Mouse (Mus musculus): ENCODE results near the gene Fbxw10. TPM values are rescaled to one million over a fixed set of nuclear protein-coding genes. Genes with fewer than 3 reads are reported as not detected.

Fbxw10 gene
- polyA plus RNA-seq, 1 experiment from 2014 or later = 0.60 TPM

GRCm38 (mm10) chr11:62815438-62815837, 31.4 kb upstream of the Fbxw10 start:
- DNase-seq (ENCODE audit: low spot score) (no peak), ATAC-seq (ENCODE audit: low read depth) (no peak)
- Histone ChIP-seq H3K9me3 (ENCODE audit: control insufficient read depth, low read length) (no peaks in the 10 kb centered on the region), H3K4me3 (ENCODE audit: low read depth, low read length) (no peak overlapping the region), H3K4me1 (ENCODE audit: control insufficient read depth, insufficient read depth, low read length) (peaks cover 7% of the 10 kb centered on the region; the same call in 1 of the 2 replicates), H3K36me3 (ENCODE audit: control insufficient read depth, insufficient read depth, low read length) (no peaks in the 10 kb centered on the region), H3K27me3 (replicated peaks; ENCODE audit: control insufficient read depth, insufficient read depth, low read length) (no peaks in the 10 kb centered on the region), H3K4me2 (ENCODE audit: low read depth, low read length) (no peak overlapping the region), H3K27ac (replicated peaks; ENCODE audit: low read depth, low read length) (no peak overlapping the region), H3K9ac (ENCODE audit: low read depth, low read length) (no peak overlapping the region)
- 89% methylated on average over 1 of the region's 1 CpGs for WGBS

- Histone ChIP-seq H3K36me3 (ENCODE audit: control insufficient read depth, insufficient read depth, low read length) (no peaks in the 10 kb centered on the region), H3K27me3 (replicated peaks; ENCODE audit: control insufficient read depth, insufficient read depth, low read length) (no peaks in the 10 kb centered on the region), H3K9me3 (ENCODE audit: control insufficient read depth, low read length) (no peaks in the 10 kb centered on the region), H3K4me1 (ENCODE audit: control insufficient read depth, insufficient read depth, low read length) (peaks cover 14% of the 10 kb centered on the region; the same call in 1 of the 2 replicates), H3K4me2 (ENCODE audit: low read depth, low read length) (no peak overlapping the region), H3K4me3 (ENCODE audit: low read depth, low read length) (no peak overlapping the region), H3K27ac (replicated peaks; ENCODE audit: low read depth, low read length) (no peak overlapping the region), H3K9ac (ENCODE audit: low read depth, low read length) (no peak overlapping the region)
- ATAC-seq (ENCODE audit: low read depth) = no peak
- WGBS = 45% methylated on average over 6 of the region's 6 CpGs
- peak; percentile 39 for DNase-seq (ENCODE audit: low spot score)
Observed at GRCm38 (mm10) chr11:62816591-62816990, 30.3 kb upstream of the Fbxw10 start.

- WGBS = 89% methylated on average over 8 of the region's 8 CpGs
- H3K9me3 ChIP-seq (ENCODE audit: control insufficient read depth, low read length) = no peaks in the 10 kb centered on the region
Observed at GRCm38 (mm10) chr11:62819059-62819686, 27.7 kb upstream of the Fbxw10 start.

GRCm38 (mm10) chr11:62820059-62820541, 26.8 kb upstream of the Fbxw10 start, which contains the start of gene Trim16:
Gene Trim16 (plus strand): TSS chr11:62820231.
- Histone ChIP-seq H3K4me2 (ENCODE audit: low read depth, low read length) (peak within 1 kb of the TSS; percentile 81), H3K36me3 (ENCODE audit: control insufficient read depth, insufficient read depth, low read length) (peaks cover 10% of the 10 kb centered on the region; the same call in 1 of the 2 replicates), H3K27ac (replicated peaks; ENCODE audit: low read depth, low read length) (peak within 1 kb of the TSS; percentile 79), H3K4me3 (ENCODE audit: low read depth, low read length) (peak within 1 kb of the TSS; percentile 56), H3K27me3 (replicated peaks; ENCODE audit: control insufficient read depth, insufficient read depth, low read length) (no peaks in the 10 kb centered on the region), H3K4me1 (ENCODE audit: control insufficient read depth, insufficient read depth, low read length) (peaks cover 28% of the 10 kb centered on the region; the same call in 1 of the 2 replicates), H3K9me3 (ENCODE audit: control insufficient read depth, low read length) (no peaks in the 10 kb centered on the region), H3K9ac (ENCODE audit: low read depth, low read length) (peak within 1 kb of the TSS; percentile 67)
- WGBS = 1% methylated on average over 15 of the region's 15 CpGs
- peak; percentile 92 for ATAC-seq (ENCODE audit: low read depth)
- peak; percentile 94 for DNase-seq (ENCODE audit: low spot score)

More at GRCm38 (mm10) chr11:62819059-62819686, 27.7 kb upstream of the Fbxw10 start:
- Histone ChIP-seq H3K27ac (replicated peaks; ENCODE audit: low read depth, low read length) (peak overlapping the region; percentile 79; the same call in 1 of the 2 replicates), H3K4me1 (ENCODE audit: control insufficient read depth, insufficient read depth, low read length) (peaks cover 28% of the 10 kb centered on the region; the same call in 1 of the 2 replicates), H3K4me2 (ENCODE audit: low read depth, low read length) (0 out of 2 replicates have a peak overlapping the region, but pooled peaks have one; percentile 81), H3K36me3 (ENCODE audit: control insufficient read depth, insufficient read depth, low read length) (0 out of 2 replicates have a peak, but pooled peaks cover 6% of the 10 kb centered on the region), H3K27me3 (replicated peaks; ENCODE audit: control insufficient read depth, insufficient read depth, low read length) (no peaks in the 10 kb centered on the region), H3K9ac (ENCODE audit: low read depth, low read length) (no peak overlapping the region), H3K4me3 (ENCODE audit: low read depth, low read length) (no peak overlapping the region)
- DNase-seq (ENCODE audit: low spot score) (no peak), ATAC-seq (ENCODE audit: low read depth) (no peak)

GRCm38 (mm10) chr11:62820661-62821437, 26.0 kb upstream of the Fbxw10 start:
- Histone ChIP-seq H3K9ac (ENCODE audit: low read depth, low read length) (peak overlapping the region; percentile 67), H3K4me1 (ENCODE audit: control insufficient read depth, insufficient read depth, low read length) (peaks cover 28% of the 10 kb centered on the region; the same call in 1 of the 2 replicates), H3K4me3 (ENCODE audit: low read depth, low read length) (peak overlapping the region; percentile 56), H3K9me3 (ENCODE audit: control insufficient read depth, low read length) (no peaks in the 10 kb centered on the region), H3K27me3 (replicated peaks; ENCODE audit: control insufficient read depth, insufficient read depth, low read length) (no peaks in the 10 kb centered on the region), H3K4me2 (ENCODE audit: low read depth, low read length) (peak overlapping the region; percentile 81), H3K36me3 (ENCODE audit: control insufficient read depth, insufficient read depth, low read length) (peaks cover 12% of the 10 kb centered on the region; the same call in 1 of the 2 replicates), H3K27ac (replicated peaks; ENCODE audit: low read depth, low read length) (peak overlapping the region; percentile 79)
- ATAC-seq (ENCODE audit: low read depth) (peak; percentile 53), DNase-seq (ENCODE audit: low spot score) (peak; percentile 90)
- 6% methylated on average over 16 of the region's 16 CpGs for WGBS

GRCm38 (mm10) chr11:62821893-62822292, 25.0 kb upstream of the Fbxw10 start:
- Histone ChIP-seq H3K27me3 (replicated peaks; ENCODE audit: control insufficient read depth, insufficient read depth, low read length) (no peaks in the 10 kb centered on the region), H3K9me3 (ENCODE audit: control insufficient read depth, low read length) (no peaks in the 10 kb centered on the region), H3K4me2 (ENCODE audit: low read depth, low read length) (peak overlapping the region; percentile 81), H3K4me3 (ENCODE audit: low read depth, low read length) (peak overlapping the region; percentile 56), H3K9ac (ENCODE audit: low read depth, low read length) (0 out of 2 replicates have a peak overlapping the region, but pooled peaks have one; percentile 15), H3K27ac (replicated peaks; ENCODE audit: low read depth, low read length) (peak overlapping the region; percentile 44; the same call in 1 of the 2 replicates), H3K4me1 (ENCODE audit: control insufficient read depth, insufficient read depth, low read length) (peaks cover 28% of the 10 kb centered on the region; the same call in 1 of the 2 replicates), H3K36me3 (ENCODE audit: control insufficient read depth, insufficient read depth, low read length) (peaks cover 12% of the 10 kb centered on the region; the same call in 1 of the 2 replicates)
- WGBS = 61% methylated on average over 5 of the region's 5 CpGs
- ATAC-seq (ENCODE audit: low read depth) (no peak), DNase-seq (ENCODE audit: low spot score) (peak; percentile 19)

GRCm38 (mm10) chr11:62824211-62824610, 22.7 kb upstream of the Fbxw10 start:
- H3K4me2 ChIP-seq (ENCODE audit: low read depth, low read length) = no peak overlapping the region
- peaks cover 12% of the 10 kb centered on the region; the same call in 1 of the 2 replicates for H3K36me3 ChIP-seq (ENCODE audit: control insufficient read depth, insufficient read depth, low read length)
- ATAC-seq (ENCODE audit: low read depth) (no peak), DNase-seq (ENCODE audit: low spot score) (no peak)
- no peak overlapping the region for H3K27ac ChIP-seq (replicated peaks; ENCODE audit: low read depth, low read length)
- no peak overlapping the region for H3K4me3 ChIP-seq (ENCODE audit: low read depth, low read length)
- H3K4me1 ChIP-seq (ENCODE audit: control insufficient read depth, insufficient read depth, low read length) = peaks cover 21% of the 10 kb centered on the region; the same call in 1 of the 2 replicates
- WGBS = 59% methylated on average over 7 of the region's 7 CpGs
- H3K27me3 ChIP-seq (replicated peaks; ENCODE audit: control insufficient read depth, insufficient read depth, low read length) = no peaks in the 10 kb centered on the region
- no peaks in the 10 kb centered on the region for H3K9me3 ChIP-seq (ENCODE audit: control insufficient read depth, low read length)
- no peak overlapping the region for H3K9ac ChIP-seq (ENCODE audit: low read depth, low read length)
